Mouse (Mus musculus): ENCODE results near the gene Cd82. TPM values are rescaled to one million over a fixed set of nuclear protein-coding genes. Genes with fewer than 3 reads are reported as not detected.

Cd82 gene
- total and polyA plus RNA-seq, 3 experiments, result 0.20 to 30.6 (median 1.5) TPM

DNA sequence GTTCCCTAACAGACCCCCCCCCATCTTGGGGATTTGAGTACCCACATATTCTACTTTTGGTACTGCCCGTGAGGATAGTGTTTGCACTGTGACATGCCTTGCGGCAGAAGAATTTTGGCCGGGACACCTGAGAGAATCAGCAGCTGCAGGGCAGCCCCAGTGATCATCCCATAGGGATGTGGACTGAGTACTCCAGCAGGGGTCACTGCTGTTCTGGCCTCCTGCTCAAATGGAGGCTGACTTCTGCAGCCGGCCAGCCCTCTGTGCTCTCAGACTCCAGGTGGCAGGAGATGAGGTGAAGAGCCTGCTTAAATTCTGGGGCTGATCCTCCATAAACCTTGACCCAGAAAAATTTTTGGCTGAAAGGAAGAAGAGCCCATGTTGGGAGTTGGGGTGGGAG, 58.8 kb downstream of the Cd82 start:
- Histone ChIP-seq H3K4me3 (ENCODE audit: low read depth, low read length) (no peak overlapping the region), H3K36me3 (replicated peaks) (no peaks in the 10 kb centered on the region), H3K4me1 (ENCODE audit: insufficient read depth, low read depth, low read length) (no peaks in the 10 kb centered on the region), H3K27me3 (ENCODE audit: insufficient read depth, low read length) (peaks cover 6% of the 10 kb centered on the region), H3K9me3 (replicated peaks) (no peaks in the 10 kb centered on the region)
- TF ChIP-seq CTCF (IDR thresholded peaks at IDR 0.05; ENCODE audit: low read depth, low read length) (no peak), GATA1 (IDR thresholded peaks at IDR 0.05; ENCODE audit: borderline replicate concordance, low read length) (no peak), POLR2AphosphoS5 (IDR thresholded peaks at IDR 0.05; ENCODE audit: insufficient replicate concordance, low read depth, low read length) (no peak), TAL1 (conservative IDR thresholded peaks at IDR 0.05; ENCODE audit: low read depth, low read length) (no peak), GATA2 (IDR thresholded peaks at IDR 0.05; ENCODE audit: borderline replicate concordance, low read depth, low read length) (no peak)
- no peak for DNase-seq (ENCODE audit: low spot score)
- ATAC-seq (ENCODE audit: extremely low read depth, insufficient number of reproducible peaks, low FRiP score, poor library complexity, severe bottlenecking), result no peak

GRCm38 (mm10) chr2:93403267-93403666, 59.7 kb downstream of the Cd82 start:
- H3K4me3 ChIP-seq (ENCODE audit: low read depth, low read length), result no peak overlapping the region
- no peaks in the 10 kb centered on the region for H3K4me1 ChIP-seq (ENCODE audit: insufficient read depth, low read depth, low read length)
- no peaks in the 10 kb centered on the region for H3K9me3 ChIP-seq (replicated peaks)
- DNase-seq (ENCODE audit: low spot score), result no peak
- no peak for ATAC-seq (ENCODE audit: extremely low read depth, insufficient number of reproducible peaks, low FRiP score, poor library complexity, severe bottlenecking)
- H3K36me3 ChIP-seq (replicated peaks), result no peaks in the 10 kb centered on the region
- H3K27me3 ChIP-seq (ENCODE audit: insufficient read depth, low read length), result no peaks in the 10 kb centered on the region; the same call in 1 of the 2 replicates
- no peak for TF ChIP-seq CTCF (IDR thresholded peaks at IDR 0.05; ENCODE audit: low read depth, low read length)
- no peak for TF ChIP-seq GATA1 (IDR thresholded peaks at IDR 0.05; ENCODE audit: borderline replicate concordance, low read length)
- no peak for TF ChIP-seq TAL1 (conservative IDR thresholded peaks at IDR 0.05; ENCODE audit: low read depth, low read length)
- TF ChIP-seq POLR2AphosphoS5 (IDR thresholded peaks at IDR 0.05; ENCODE audit: insufficient replicate concordance, low read depth, low read length), result no peak
- TF ChIP-seq GATA2 (IDR thresholded peaks at IDR 0.05; ENCODE audit: borderline replicate concordance, low read depth, low read length), result no peak

DNA sequence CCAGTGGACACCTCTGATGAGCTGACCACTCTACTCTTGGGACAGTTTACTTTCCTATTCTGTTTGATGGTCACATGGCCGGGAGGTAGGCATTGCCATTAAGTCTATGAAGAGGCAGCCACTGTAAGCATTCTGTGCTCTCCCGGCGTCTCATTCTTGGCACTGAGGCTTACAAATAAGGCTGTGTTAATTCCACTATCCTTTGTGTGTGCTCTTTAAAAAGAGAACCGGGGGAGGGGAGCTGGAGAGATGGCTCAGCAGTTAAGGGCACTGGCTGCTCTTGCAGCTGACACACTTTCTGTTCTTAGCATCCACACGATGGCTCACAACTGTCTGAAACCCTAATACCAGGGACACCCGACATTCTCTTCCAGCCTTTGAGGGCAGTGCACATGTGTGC, 71.7 kb downstream of the Cd82 start:
- no peaks in the 10 kb centered on the region for H3K9me3 ChIP-seq (replicated peaks)
- ATAC-seq (ENCODE audit: extremely low read depth, insufficient number of reproducible peaks, low FRiP score, poor library complexity, severe bottlenecking), result no peak
- peaks cover 27% of the 10 kb centered on the region for H3K27me3 ChIP-seq (ENCODE audit: insufficient read depth, low read length)
- TF ChIP-seq GATA1 (IDR thresholded peaks at IDR 0.05; ENCODE audit: borderline replicate concordance, low read length) (no peak), CTCF (IDR thresholded peaks at IDR 0.05; ENCODE audit: low read depth, low read length) (no peak), TAL1 (conservative IDR thresholded peaks at IDR 0.05; ENCODE audit: low read depth, low read length) (no peak), POLR2AphosphoS5 (IDR thresholded peaks at IDR 0.05; ENCODE audit: insufficient replicate concordance, low read depth, low read length) (no peak), GATA2 (IDR thresholded peaks at IDR 0.05; ENCODE audit: borderline replicate concordance, low read depth, low read length) (no peak)
- H3K36me3 ChIP-seq (replicated peaks), result no peaks in the 10 kb centered on the region
- DNase-seq (ENCODE audit: low spot score), result no peak
- H3K4me3 ChIP-seq (ENCODE audit: low read depth, low read length), result no peak overlapping the region
- H3K4me1 ChIP-seq (ENCODE audit: insufficient read depth, low read depth, low read length), result no peaks in the 10 kb centered on the region

DNA sequence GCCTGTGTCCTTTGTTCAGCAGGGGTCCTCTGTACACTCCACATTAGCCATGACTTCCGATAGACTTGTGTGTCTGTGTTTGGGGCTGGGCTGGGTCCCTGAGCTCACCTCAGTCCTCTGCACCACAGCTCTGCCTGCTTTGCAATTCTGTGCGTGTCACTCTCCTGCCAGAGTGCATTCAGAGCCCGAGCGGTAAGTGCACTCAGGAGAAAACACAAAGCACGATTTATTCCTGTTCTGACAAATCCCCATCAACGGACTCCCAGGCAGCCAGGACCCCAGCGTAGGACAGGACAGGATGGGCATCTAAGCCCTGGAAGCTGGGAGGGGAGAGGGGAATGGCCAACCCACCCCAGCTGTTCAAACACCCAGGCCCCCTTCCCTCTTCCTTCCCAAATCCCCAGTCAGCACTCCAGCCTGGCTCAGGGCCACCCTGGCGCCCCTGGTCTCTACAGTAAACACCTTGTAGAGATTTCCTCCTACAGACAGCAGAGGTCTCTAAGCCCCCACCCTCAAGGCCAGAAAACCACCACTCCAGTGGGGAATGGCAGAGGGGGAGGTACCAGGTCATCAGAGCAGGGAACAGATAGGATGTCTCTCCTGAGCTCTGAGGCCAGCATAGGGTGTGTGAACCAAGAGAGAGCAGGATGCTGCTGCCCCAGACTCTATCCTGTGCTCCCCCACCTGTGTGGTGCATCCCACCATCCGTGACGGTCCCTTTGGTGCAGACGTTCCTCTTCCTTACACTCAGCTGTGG, 72.6 kb downstream of the Cd82 start:
- H3K4me1 ChIP-seq (ENCODE audit: insufficient read depth, low read depth, low read length), result no peaks in the 10 kb centered on the region
- peaks cover 29% of the 10 kb centered on the region for H3K27me3 ChIP-seq (ENCODE audit: insufficient read depth, low read length)
- TF ChIP-seq POLR2AphosphoS5 (IDR thresholded peaks at IDR 0.05; ENCODE audit: insufficient replicate concordance, low read depth, low read length) (no peak), CTCF (IDR thresholded peaks at IDR 0.05; ENCODE audit: low read depth, low read length) (no peak), GATA1 (IDR thresholded peaks at IDR 0.05; ENCODE audit: borderline replicate concordance, low read length) (no peak), TAL1 (conservative IDR thresholded peaks at IDR 0.05; ENCODE audit: low read depth, low read length) (no peak), GATA2 (IDR thresholded peaks at IDR 0.05; ENCODE audit: borderline replicate concordance, low read depth, low read length) (no peak)
- DNase-seq (ENCODE audit: low spot score) (no peak), ATAC-seq (ENCODE audit: extremely low read depth, insufficient number of reproducible peaks, low FRiP score, poor library complexity, severe bottlenecking) (no peak)
- H3K9me3 ChIP-seq (replicated peaks), result no peaks in the 10 kb centered on the region
- H3K36me3 ChIP-seq (replicated peaks), result no peaks in the 10 kb centered on the region
- H3K4me3 ChIP-seq (ENCODE audit: low read depth, low read length), result no peak overlapping the region

GRCm38 (mm10) chr2:93386958-93387357, 76.0 kb downstream of the Cd82 start:
- Histone ChIP-seq H3K36me3 (replicated peaks) (no peaks in the 10 kb centered on the region), H3K4me1 (ENCODE audit: insufficient read depth, low read depth, low read length) (no peaks in the 10 kb centered on the region), H3K4me3 (ENCODE audit: low read depth, low read length) (no peak overlapping the region), H3K9me3 (replicated peaks) (no peaks in the 10 kb centered on the region), H3K27me3 (ENCODE audit: insufficient read depth, low read length) (peaks cover 39% of the 10 kb centered on the region)
- DNase-seq (ENCODE audit: low spot score) (no peak), ATAC-seq (ENCODE audit: extremely low read depth, insufficient number of reproducible peaks, low FRiP score, poor library complexity, severe bottlenecking) (no peak)
- no peak for TF ChIP-seq TAL1 (conservative IDR thresholded peaks at IDR 0.05; ENCODE audit: low read depth, low read length)
- no peak for TF ChIP-seq GATA1 (IDR thresholded peaks at IDR 0.05; ENCODE audit: borderline replicate concordance, low read length)
- no peak for TF ChIP-seq POLR2AphosphoS5 (IDR thresholded peaks at IDR 0.05; ENCODE audit: insufficient replicate concordance, low read depth, low read length)
- no peak for TF ChIP-seq GATA2 (IDR thresholded peaks at IDR 0.05; ENCODE audit: borderline replicate concordance, low read depth, low read length)
- TF ChIP-seq CTCF (IDR thresholded peaks at IDR 0.05; ENCODE audit: low read depth, low read length), result no peak

DNA sequence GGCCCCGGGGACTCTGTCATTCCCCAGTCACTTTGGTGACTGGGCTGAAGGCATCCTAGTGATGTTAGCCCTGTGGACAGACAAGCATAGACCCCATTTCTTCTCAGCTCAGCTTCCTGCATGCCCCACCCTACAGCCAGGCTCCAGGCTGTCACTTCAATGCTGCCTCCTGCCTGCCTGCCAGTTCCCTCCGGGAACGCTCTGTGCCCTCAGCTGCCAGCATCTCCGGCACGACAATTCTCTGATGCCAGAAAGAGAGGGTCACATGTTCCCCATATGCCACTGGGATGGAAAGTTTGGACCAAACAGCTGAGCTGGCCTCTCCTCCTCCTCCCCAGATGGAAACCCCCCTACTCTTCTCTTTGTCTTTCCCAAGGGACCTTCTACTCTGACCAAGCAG, 79.1 kb downstream of the Cd82 start:
- DNase-seq (ENCODE audit: low spot score) (no peak), ATAC-seq (ENCODE audit: extremely low read depth, insufficient number of reproducible peaks, low FRiP score, poor library complexity, severe bottlenecking) (no peak)
- H3K36me3 ChIP-seq (replicated peaks), result no peaks in the 10 kb centered on the region
- no peaks in the 10 kb centered on the region for H3K4me1 ChIP-seq (ENCODE audit: insufficient read depth, low read depth, low read length)
- no peak for TF ChIP-seq TAL1 (conservative IDR thresholded peaks at IDR 0.05; ENCODE audit: low read depth, low read length)
- no peak for TF ChIP-seq CTCF (IDR thresholded peaks at IDR 0.05; ENCODE audit: low read depth, low read length)
- no peak for TF ChIP-seq GATA2 (IDR thresholded peaks at IDR 0.05; ENCODE audit: borderline replicate concordance, low read depth, low read length)
- TF ChIP-seq POLR2AphosphoS5 (IDR thresholded peaks at IDR 0.05; ENCODE audit: insufficient replicate concordance, low read depth, low read length), result no peak
- TF ChIP-seq GATA1 (IDR thresholded peaks at IDR 0.05; ENCODE audit: borderline replicate concordance, low read length), result no peak
- H3K9me3 ChIP-seq (replicated peaks), result no peaks in the 10 kb centered on the region
- peaks cover 23% of the 10 kb centered on the region for H3K27me3 ChIP-seq (ENCODE audit: insufficient read depth, low read length)
- H3K4me3 ChIP-seq (ENCODE audit: low read depth, low read length), result no peak overlapping the region
